Mouse (Mus musculus): ENCODE data around the gene Ust. TPM values are rescaled to one million over a fixed set of nuclear protein-coding genes. Genes with fewer than 3 reads are reported as not detected.
A peak's percentile ranks its signal among the peaks of the same experiment; 100 is the strongest.

Gene Ust
- total and polyA plus RNA-seq, 2 experiments from 2014 or later, result 8.0 to 14.8 TPM

DNA sequence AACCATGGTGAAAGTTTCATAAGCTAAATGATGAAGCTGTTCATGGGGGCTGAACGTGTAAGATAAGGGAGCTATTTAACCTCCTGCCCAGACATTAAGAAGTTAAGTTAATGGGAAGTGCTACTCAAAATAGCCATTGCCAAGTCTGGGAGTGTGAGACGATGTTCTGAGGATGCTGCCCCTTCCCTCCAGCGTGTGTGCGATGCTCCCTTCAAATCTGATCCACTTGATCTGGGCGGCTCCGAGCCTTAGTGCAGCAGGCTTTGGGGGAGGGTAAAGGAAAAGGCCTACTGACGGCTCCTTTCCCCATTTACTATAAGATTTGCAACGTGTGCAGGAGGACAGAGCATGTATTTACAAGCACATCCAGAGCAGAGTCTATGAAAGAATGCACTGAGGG lies 301.7 kb downstream of the Ust start:
- no peaks in the 10 kb centered on the region for H3K9me3 ChIP-seq (ENCODE audit: low read length)
- H3K4me3 ChIP-seq (ENCODE audit: low read length), result no peak overlapping the region
- H3K4me2 ChIP-seq (ENCODE audit: low read depth, low read length), result no peak overlapping the region
- ATAC-seq (no peak), DNase-seq (ENCODE audit: low spot score) (no peak)
- H3K27me3 ChIP-seq (ENCODE audit: insufficient read depth, low read length), result no peaks in the 10 kb centered on the region
- no peak overlapping the region for H3K27ac ChIP-seq
- H3K4me1 ChIP-seq (ENCODE audit: insufficient read depth, low read length), result no peaks in the 10 kb centered on the region; the same call in 1 of the 2 replicates
- no peak for TF ChIP-seq CTCF (IDR thresholded peaks at IDR 0.05; ENCODE audit: low read depth)
- H3K9ac ChIP-seq (replicated peaks; ENCODE audit: low read length), result no peak overlapping the region
- no peaks in the 10 kb centered on the region for H3K36me3 ChIP-seq (ENCODE audit: insufficient read depth, low read length)
- 49% methylated on average over 8 of the region's 8 CpGs for WGBS

DNA sequence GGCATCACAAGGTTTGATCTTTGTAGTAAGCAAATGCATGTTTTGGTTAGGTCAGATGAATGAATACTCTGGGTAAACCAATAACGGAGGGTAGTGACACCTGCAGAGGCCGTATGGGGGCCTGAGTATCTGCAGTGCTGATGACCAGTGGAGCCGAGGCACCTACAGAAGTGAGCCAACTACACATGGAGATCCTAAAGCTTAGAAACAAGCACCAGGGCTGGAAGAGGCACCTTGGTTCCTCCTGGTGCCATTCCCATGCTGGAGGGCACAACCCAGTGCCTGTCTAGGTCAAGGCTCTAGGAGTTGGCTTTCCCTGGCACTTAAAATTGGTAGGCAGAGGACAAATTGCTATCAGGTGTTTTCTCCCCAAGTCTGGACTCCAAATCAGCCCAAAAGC lies 303.4 kb downstream of the Ust start:
- Histone ChIP-seq H3K4me1 (ENCODE audit: insufficient read depth, low read length) (no peaks in the 10 kb centered on the region; the same call in 1 of the 2 replicates), H3K9me3 (ENCODE audit: low read length) (no peaks in the 10 kb centered on the region), H3K36me3 (ENCODE audit: insufficient read depth, low read length) (no peaks in the 10 kb centered on the region), H3K4me2 (ENCODE audit: low read depth, low read length) (no peak overlapping the region), H3K9ac (replicated peaks; ENCODE audit: low read length) (no peak overlapping the region), H3K4me3 (ENCODE audit: low read length) (no peak overlapping the region), H3K27me3 (ENCODE audit: insufficient read depth, low read length) (no peaks in the 10 kb centered on the region), H3K27ac (no peak overlapping the region)
- no peak for TF ChIP-seq CTCF (IDR thresholded peaks at IDR 0.05; ENCODE audit: low read depth)
- DNase-seq (ENCODE audit: low spot score) (no peak), ATAC-seq (no peak)
- WGBS, result 98% methylated on average over 3 of the region's 3 CpGs

DNA sequence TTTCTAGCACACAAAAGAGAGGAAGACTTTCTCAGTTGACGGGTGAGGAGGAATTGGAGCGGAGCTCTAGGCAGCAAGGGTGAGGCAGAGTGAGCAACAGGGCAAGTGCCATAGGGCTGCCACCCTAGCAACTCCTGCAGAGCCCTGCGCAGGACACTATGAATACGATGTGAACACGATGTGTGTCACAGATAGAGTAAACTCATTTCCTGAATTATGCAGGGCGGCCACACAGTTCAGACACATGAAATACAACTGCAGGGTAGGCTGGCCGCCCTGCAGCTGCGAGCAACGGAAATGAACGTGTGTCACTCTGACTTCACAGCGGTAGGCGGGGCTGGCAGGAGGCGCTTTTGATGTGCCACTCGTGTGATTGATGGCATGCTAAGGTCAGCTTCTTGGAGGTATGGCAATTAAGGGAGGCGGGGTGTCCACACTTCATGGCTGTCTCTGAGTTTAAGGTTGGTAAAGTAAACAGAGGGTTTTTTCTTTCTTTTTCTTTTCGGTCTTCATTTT lies 304.7 kb downstream of the Ust start:
- H3K9ac ChIP-seq (replicated peaks; ENCODE audit: low read length), result no peak overlapping the region
- no peak for ATAC-seq

DNA sequence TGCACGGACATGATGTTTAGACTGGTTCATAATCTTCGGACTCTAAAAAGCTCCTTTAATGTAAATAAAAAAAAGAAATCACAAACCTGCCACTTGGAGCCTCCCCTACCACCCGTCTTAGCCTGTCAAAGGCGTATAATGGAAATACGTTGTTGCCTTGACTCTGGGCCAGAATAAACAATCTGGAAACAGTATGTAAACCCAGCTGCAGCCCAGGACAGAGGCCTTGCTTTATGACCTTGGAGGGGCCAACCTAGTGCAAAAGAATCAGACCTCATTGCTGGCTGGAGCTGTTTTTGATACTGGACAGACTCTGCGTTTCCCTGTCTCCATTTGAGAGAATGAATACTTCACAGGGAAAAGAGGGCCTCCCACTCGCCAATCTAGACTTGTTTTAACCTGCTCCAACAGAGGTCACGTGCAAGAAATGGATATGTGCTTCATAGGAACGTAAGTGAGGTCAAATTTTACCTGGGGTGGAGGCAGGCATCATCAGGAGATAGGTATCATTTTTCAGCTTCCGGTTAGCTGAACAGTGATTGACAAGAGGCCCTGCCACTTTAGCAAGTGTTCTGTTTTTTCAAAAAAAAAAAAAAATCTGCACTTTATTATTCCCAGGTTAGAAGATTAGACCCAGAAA lies 305.2 kb downstream of the Ust start:
- H3K27ac ChIP-seq, result no peak overlapping the region
- H3K4me1 ChIP-seq (ENCODE audit: insufficient read depth, low read length), result no peaks in the 10 kb centered on the region; the same call in 1 of the 2 replicates
- TF ChIP-seq CTCF (IDR thresholded peaks at IDR 0.05; ENCODE audit: low read depth), result no peak
- H3K36me3 ChIP-seq (ENCODE audit: insufficient read depth, low read length), result no peaks in the 10 kb centered on the region
- ATAC-seq (no peak), DNase-seq (ENCODE audit: low spot score) (no peak)
- H3K9me3 ChIP-seq (ENCODE audit: low read length), result no peaks in the 10 kb centered on the region
- no peak overlapping the region for H3K4me3 ChIP-seq (ENCODE audit: low read length)
- H3K9ac ChIP-seq (replicated peaks; ENCODE audit: low read length), result no peak overlapping the region
- no peak overlapping the region for H3K4me2 ChIP-seq (ENCODE audit: low read depth, low read length)
- no peaks in the 10 kb centered on the region for H3K27me3 ChIP-seq (ENCODE audit: insufficient read depth, low read length)
- WGBS, result 56% methylated on average over 10 of the region's 10 CpGs

More for the DNA sequence above, 304.7 kb downstream of the Ust start:
- H3K27me3 ChIP-seq (ENCODE audit: insufficient read depth, low read length), result no peaks in the 10 kb centered on the region
- 36% methylated on average over 16 of the region's 16 CpGs for WGBS
- no peaks in the 10 kb centered on the region; the same call in 1 of the 2 replicates for H3K4me1 ChIP-seq (ENCODE audit: insufficient read depth, low read length)
- TF ChIP-seq CTCF (IDR thresholded peaks at IDR 0.05; ENCODE audit: low read depth), result no peak
- peak; percentile 11 for DNase-seq (ENCODE audit: low spot score)
- H3K4me2 ChIP-seq (ENCODE audit: low read depth, low read length), result peak overlapping the region; percentile 39
- H3K27ac ChIP-seq, result peak overlapping the region; percentile 32; the same call in 1 of the 2 replicates
- no peaks in the 10 kb centered on the region for H3K36me3 ChIP-seq (ENCODE audit: insufficient read depth, low read length)
- H3K9me3 ChIP-seq (ENCODE audit: low read length), result no peaks in the 10 kb centered on the region
- H3K4me3 ChIP-seq (ENCODE audit: low read length), result no peak overlapping the region

DNA sequence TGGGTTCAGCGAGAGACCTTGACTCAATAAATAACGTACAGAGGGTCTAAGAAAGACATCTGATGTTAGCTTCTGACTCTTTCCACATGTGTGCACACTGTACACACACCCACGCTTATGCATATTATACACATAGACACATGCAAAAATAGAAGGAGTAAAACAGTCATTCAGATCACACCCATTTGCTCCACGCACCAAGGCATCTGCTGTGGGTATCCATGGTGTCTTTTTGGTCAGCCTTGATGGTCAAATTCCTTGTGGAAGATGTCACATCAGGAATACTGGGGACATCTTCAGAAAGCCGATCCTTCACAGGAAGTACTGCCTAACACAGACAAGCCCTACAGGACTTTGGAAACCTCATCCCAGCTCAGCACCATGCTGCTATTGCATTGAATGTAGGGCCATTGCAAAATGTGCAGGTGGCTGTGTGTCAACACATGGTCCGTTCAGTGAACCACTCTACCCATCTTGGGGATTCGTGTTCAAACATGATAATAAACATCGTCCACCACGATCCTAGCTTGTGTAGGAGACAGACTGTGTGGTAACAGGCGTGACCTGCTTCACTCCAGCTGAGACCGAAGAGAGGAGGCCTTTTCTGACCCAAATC lies 305.9 kb downstream of the Ust start:
- no peak overlapping the region for H3K4me2 ChIP-seq (ENCODE audit: low read depth, low read length)
- no peak overlapping the region for H3K9ac ChIP-seq (replicated peaks; ENCODE audit: low read length)
- no peak overlapping the region for H3K4me3 ChIP-seq (ENCODE audit: low read length)
- DNase-seq (ENCODE audit: low spot score) (no peak), ATAC-seq (no peak)
- WGBS, result 73% methylated on average over 11 of the region's 11 CpGs
- no peaks in the 10 kb centered on the region for H3K9me3 ChIP-seq (ENCODE audit: low read length)
- H3K27ac ChIP-seq, result no peak overlapping the region
- no peaks in the 10 kb centered on the region for H3K27me3 ChIP-seq (ENCODE audit: insufficient read depth, low read length)
- no peaks in the 10 kb centered on the region; the same call in 1 of the 2 replicates for H3K4me1 ChIP-seq (ENCODE audit: insufficient read depth, low read length)
- no peak for TF ChIP-seq CTCF (IDR thresholded peaks at IDR 0.05; ENCODE audit: low read depth)
- no peaks in the 10 kb centered on the region for H3K36me3 ChIP-seq (ENCODE audit: insufficient read depth, low read length)

DNA sequence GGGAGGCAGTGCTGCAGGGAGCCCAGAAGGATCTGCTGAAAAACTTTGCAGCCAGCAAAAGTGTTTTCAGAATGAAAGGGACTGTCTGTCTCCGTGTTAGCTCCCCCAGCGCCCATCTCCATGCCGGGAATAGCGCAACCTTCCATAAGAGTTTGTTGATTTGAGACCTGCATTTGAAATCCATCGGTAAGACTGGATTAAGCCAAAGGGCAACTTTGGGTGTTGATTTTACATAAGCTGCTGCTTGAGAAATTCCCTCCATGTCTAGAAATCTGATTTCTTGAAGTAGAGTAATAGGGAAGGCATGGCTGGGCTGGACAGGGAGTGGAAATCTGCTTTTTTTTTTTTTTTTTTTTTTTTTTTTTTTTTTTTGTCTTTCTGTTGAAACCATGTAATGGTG lies 306.9 kb downstream of the Ust start:
- Histone ChIP-seq H3K4me1 (ENCODE audit: insufficient read depth, low read length) (no peaks in the 10 kb centered on the region; the same call in 1 of the 2 replicates), H3K36me3 (ENCODE audit: insufficient read depth, low read length) (no peaks in the 10 kb centered on the region), H3K27me3 (ENCODE audit: insufficient read depth, low read length) (no peaks in the 10 kb centered on the region), H3K27ac (no peak overlapping the region), H3K4me2 (ENCODE audit: low read depth, low read length) (no peak overlapping the region), H3K9ac (replicated peaks; ENCODE audit: low read length) (no peak overlapping the region), H3K9me3 (ENCODE audit: low read length) (no peaks in the 10 kb centered on the region), H3K4me3 (ENCODE audit: low read length) (no peak overlapping the region)
- ATAC-seq (no peak), DNase-seq (ENCODE audit: low spot score) (no peak)
- 89% methylated on average over 5 of the region's 5 CpGs for WGBS
- TF ChIP-seq CTCF (IDR thresholded peaks at IDR 0.05; ENCODE audit: low read depth), result no peak

DNA sequence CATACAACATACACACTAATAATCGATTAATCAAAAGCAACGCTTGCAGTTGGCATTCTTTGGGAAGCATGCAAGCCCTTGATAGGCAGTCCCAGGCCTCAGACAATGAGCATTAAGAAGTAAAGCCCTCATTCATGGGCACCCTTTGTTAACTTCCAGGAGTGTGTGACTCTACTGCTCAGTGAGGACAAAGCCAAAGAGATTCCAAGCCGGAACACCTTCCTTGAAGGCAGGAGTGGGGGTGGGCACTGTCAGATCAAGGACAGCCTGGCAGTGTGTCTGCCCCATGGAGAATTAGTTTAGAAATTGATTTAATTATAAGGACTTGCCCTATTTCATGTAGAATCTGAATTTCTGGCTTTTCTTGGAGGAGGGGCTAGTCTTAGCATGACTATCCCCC lies 308.3 kb downstream of the Ust start:
- ATAC-seq, result peak; percentile 43; the same call in 1 of the 2 replicates
- DNase-seq (ENCODE audit: low spot score), result no peak
- WGBS, result 46% methylated on average over 3 of the region's 3 CpGs
- Histone ChIP-seq H3K4me3 (ENCODE audit: low read length) (no peak overlapping the region), H3K27ac (no peak overlapping the region), H3K4me1 (ENCODE audit: insufficient read depth, low read length) (no peaks in the 10 kb centered on the region; the same call in 1 of the 2 replicates), H3K27me3 (ENCODE audit: insufficient read depth, low read length) (no peaks in the 10 kb centered on the region), H3K9ac (replicated peaks; ENCODE audit: low read length) (no peak overlapping the region), H3K36me3 (ENCODE audit: insufficient read depth, low read length) (no peaks in the 10 kb centered on the region), H3K9me3 (ENCODE audit: low read length) (no peaks in the 10 kb centered on the region), H3K4me2 (ENCODE audit: low read depth, low read length) (no peak overlapping the region)
- no peak for TF ChIP-seq CTCF (IDR thresholded peaks at IDR 0.05; ENCODE audit: low read depth)
